Mouse (Mus musculus) megakaryocyte-erythroid progenitor cell, adult 5-6 weeks (primary cell): ENCODE data around the gene Itgad. TPM values are rescaled to one million over a fixed set of nuclear protein-coding genes. Genes with fewer than 3 reads are reported as not detected.

ENCODE experiments used
- ATAC-seq: replicated peaks from 2 replicates; pipeline ENCODE4 v1.8.0; 2016; ENCODE audit warnings: mild to moderate bottlenecking, inconsistent platforms; ENCODE audit not compliant: severe bottlenecking, poor library complexity, low FRiP score, low TSS enrichment
- total RNA-seq, 2 experiments: library from RNA; stranded (forward) in 1 of 2; stranded (reverse) in 1 of 2; fragments of 200-1000, 215-1000 nt in 1 of 2; fragments of >200 nt in 1 of 2; fragmentation: Nextera tagmentation in 1 of 2; gene quantifications; 2 replicates each; pipeline ENCODE4 v1.2.3; 2014 to 2017

Gene Itgad
- total RNA-seq, 2 experiments from 2014 or later = 0.11 TPM; not detected in 1

DNA sequence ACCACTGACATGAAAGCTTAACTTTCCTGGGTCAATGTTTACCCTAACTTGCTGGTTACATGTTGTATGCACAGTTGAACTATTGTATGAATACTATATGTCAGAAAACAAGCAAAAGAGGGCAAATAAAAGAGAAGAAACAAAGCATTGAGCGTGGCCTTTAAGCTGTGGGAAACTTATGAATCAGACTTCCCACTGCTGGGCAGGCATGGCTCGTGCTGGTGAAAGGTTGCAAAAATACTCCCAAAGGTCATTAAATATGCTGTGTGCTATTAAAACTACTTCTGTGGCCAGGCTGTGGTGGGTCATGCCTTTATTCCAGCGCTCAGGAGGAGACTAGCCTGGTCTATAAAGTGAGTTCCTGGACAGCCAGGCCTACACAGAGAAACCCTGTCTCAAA is 15.8 kb downstream of the Itgad start:
- ATAC-seq = no peak

DNA sequence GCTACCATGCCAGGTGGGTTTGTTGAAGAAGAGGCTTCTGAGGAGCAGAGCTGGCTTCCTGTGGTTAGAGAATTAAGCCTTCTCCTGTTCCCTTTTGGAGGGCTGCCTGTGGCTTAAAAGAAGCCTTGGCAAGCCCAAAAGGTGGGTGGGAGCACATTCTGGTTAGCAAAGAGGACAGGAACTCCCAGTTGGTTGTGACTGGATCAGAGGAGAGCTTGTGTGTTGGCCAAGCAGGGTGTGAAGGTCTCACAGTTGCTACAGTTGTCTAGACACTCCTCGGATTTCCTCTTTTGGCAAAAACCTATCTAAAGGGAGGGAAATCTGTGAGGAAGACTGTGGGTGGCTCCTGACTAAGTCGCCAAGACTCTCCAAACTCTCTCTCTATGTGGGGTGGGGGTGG is 24.2 kb downstream of the Itgad start:
- ATAC-seq = no peak

DNA sequence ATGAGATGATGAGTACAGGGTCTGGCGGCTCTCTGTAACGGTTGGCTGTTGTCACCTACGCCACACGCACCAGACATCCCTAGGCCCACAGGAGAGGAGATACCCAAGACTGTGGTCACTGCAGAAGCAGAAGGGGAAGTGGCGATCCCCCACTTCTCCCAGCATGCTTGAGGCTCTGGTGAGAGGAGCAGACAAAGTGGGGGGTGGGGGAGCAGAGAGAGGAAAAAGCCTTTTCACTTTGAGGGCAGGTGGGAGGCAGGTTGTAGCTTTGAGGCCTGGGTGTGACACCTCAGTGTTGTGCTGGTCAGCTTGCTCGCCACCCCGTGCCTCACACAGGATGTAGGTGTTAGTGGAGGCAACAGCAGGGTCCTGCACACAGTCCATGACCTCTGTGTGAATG is 25.9 kb downstream of the Itgad start:
- ATAC-seq = no peak

DNA sequence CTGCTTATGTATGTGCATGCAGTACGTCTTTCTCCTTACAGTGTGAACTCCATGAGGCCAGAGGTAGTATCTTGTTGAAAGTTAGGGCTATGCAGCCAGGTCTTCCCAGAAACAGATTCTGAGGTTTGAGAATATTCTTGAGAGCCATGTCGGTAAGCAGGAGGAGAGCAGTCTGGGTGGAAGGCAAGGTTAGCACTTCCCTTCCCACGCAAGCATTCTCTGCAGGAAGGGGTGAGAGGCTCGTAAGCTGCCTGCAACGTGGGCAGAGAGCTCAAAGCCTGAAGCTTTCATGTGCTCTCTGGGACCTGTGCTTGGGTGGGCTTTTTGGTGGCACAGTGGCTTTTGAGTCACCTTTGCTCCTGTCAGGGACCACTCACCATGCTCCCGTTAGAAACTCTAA is 26.4 kb downstream of the Itgad start:
- no peak for ATAC-seq

DNA sequence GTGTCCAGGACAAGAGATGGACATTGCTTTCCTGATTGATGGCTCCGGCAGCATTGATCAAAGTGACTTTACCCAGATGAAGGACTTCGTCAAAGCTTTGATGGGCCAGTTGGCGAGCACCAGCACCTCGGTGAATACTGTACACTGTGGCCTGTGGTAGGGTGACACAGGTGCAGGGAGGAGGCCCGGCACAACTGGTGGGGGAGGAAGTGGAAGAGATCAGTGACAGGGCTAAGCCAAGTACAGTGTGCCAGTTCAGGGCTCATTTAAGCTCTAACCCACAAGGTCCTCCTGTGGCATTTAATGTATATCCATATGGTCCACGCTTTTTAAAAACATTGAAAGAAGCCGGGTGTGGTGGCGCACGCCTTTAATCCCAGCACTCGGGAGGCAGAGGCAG is 27.5 kb downstream of the Itgad start:
- ATAC-seq = no peak

DNA sequence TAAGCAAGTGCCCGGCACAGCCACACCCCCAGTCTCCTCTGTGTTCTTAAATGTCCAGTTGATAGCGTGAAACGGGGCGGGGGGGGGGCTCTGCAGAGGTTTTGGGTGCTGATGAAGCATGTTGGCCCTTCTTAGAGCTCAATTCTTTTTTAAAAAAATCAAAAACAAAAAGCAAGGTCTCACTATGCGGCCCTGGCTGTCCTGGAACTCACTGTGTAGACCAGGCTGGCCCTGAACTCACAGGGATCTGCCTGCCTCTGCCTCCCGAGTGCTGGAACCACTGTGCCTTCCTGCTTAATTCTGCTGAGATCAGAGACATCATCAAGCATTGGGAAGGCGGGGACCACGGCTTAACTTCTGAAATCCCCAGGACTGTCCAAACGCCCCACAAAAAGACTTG is 47.4 kb downstream of the Itgad start:
- no peak for ATAC-seq

DNA sequence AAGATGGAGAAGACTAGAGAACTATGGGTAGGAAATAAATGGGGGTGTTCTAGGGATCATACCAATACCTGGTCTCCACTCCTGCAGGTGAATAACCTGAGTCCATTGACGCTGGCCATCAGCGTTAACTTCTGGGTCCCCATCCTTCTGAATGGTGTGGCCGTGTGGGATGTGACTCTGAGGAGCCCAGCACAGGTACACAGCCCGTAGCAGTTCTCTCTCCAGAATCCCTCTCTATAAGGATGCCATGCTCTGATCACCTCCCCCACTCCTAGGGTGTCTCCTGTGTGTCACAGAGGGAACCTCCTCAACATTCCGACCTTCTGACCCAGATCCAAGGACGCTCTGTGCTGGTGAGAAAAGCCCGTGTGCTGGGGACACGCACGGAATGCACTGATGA is 48.9 kb downstream of the Itgad start:
- no peak for ATAC-seq

DNA sequence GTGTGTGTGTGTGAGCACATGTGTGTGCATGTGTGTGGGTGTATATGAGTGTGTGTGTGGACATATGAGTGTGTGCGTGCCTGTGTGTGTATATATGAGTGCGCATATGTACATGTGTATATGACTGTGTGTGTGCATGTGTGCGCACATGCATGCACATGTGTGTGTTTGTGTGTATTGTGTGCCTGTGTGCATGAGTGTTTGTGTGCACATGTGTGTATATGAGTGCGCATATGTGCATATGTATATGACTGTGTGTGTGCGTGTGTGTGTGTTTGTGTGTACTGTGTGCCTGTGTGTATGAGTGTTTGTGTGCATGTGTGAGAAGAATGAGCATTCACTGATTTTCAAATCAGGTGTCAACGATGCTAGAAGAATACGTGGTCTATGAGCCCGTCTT is 50.0 kb downstream of the Itgad start:
- no peak for ATAC-seq

DNA sequence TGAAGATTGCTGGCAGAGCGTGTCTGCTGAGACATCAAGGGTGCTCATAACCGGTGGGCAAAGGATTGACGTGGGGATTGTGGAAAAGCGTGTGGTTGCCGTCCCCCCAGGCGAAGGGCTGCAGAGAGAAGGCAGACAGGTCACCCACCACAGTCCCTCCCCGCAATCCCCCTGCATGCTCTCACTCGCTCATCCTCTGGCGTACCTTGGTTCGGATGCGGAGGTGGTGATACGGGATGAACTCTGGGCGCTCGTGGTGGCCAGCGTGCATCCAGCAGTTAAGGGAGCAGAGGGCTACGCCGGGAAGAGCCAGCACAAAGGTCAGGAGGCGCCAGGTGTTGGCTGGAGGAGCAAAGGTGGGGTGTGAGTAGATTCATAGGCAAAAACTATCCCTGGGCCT is 51.5 kb downstream of the Itgad start:
- no peak for ATAC-seq

DNA sequence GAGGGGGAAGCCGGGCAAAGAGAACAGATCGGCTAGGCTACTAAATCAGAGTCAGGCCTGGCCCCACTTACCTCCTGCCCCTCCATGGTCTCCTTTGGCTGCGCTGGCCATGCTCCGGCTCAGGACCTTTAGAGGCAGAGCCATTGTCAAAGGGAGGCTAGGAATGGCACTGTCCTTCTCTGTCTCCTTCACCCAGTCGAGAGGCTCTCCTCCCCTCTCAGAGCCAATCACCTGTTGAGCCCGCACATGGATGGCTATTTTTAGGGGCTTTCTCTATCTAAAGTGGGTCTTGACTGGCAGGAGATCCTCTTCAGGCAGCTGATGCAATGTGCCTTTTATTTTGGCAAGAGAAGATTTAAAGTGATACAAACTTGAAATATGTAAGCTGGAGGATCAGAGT is 52.0 kb downstream of the Itgad start, which contains the start of gene Cox6a2:
Gene Cox6a2, minus strand, starts transcription at position 236 of the 400 bp plus-strand sequence.
- no peak for ATAC-seq

DNA sequence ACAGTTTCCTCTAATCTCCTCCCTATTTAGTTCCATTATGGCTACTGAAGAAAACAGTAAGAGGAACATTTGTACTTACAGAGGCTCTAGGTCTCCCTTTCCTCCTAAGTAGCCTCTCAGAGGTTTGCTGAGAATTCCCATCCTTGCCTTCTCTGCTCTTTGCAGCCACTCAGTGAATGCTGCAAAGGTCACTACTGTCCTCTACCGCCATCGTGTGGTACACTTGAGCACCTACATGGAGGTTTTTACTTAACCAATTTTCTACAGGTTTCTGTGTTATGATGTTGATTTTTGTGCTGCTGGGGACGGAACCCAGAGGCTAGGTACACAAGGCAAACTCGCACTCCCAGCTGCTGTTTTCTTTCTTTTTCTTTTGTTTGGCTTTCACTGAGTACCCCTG is 54.0 kb downstream of the Itgad start:
- ATAC-seq = peak; percentile 52; the same call in 1 of the 2 replicates

DNA sequence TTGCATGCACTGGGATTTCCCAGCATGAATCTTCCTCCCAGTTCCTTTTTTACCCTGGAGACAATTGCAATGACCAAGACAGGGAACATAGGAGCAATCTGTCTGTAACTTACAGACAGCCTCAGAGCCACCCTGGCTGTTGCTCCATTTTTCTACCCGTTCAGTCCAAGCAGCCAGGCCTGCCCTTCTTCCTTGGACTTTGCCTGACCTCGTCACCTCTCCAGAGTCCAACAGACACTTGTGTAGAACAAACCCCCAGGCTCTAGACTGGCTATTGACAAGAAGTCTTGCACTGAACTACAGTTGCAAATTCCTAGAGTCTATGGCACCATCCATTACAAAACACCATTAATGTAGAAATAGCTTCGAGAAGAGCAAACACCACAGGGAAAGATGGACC is 55.6 kb downstream of the Itgad start:
- ATAC-seq = no peak

DNA sequence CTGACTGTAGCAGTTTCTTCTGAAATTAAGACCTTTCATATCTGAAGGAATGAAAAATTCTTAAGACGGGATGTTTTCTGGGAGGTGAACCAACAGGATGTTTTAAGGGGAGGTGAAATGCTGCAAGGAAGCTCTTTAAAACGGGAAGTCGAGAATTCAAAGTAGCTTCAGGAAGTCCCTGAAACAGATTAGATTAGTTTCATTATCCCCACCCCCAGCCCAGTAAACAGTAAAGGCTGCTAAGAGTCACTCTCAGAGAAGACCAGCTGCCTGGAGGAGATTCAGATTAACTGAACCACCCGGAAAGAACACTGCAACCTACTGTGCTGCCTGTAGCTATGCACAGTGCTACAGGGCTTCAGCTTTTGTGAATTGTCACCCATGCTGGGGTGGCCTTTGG is 65.8 kb downstream of the Itgad start:
- ATAC-seq = no peak

DNA sequence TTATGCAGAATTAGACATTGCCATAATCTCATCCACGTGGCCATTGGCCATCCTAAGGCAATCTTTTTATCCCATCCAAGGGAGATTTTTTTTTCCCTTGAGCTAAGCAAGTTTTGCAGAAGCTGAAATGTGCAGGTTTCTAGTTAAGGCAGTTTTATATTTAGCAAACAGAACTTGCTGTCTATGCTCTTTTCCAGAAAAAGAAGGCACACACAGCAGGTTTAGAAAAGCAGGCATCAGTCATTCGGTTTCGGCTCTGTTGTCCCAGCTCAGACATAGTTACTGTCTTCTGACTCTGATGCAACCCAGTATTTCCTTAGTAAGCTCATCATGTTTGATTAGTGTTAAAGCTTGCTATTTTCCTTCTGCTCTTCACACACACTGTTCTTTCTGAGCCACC is 66.8 kb downstream of the Itgad start:
- no peak for ATAC-seq

DNA sequence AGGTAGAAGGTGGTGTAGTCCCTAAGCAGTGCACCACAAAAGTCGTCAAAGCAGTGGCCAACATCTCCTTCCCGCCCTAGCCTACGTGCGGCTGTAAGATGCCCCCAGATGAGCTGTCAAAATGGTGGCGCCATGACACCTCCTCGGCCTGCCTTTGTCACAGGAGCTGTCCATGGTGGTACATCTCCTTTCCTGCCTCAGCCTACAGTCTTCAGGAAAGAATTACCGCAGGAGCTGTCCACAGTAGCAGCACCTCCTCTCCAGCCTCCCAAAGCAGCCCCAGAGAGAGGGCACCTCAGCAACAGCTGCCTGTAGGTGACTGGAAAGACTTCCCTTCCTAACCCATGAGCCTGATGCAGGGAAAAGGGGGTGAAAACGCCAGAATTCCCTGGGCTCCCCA is 77.6 kb downstream of the Itgad start:
- peak; percentile 69; the same call in 1 of the 2 replicates for ATAC-seq

DNA sequence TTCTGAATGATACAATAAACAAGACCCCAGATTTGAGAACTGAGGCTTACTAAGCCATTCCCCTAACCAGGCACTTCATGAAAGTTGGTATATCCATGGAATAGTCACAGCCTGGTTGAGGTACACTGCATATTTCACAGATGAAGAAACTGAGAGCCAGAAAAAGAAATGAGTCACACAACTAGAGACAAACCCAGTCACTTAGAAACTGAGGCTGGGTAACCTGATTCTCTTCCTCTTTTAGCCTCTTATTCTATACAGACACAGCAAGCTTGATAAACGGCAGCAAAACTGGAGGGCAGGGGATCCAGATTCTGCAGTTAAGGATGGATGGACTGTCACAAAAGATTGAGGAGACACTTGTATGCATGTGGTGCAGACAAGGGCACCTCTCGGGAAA is 80.6 kb downstream of the Itgad start:
- no peak for ATAC-seq

DNA sequence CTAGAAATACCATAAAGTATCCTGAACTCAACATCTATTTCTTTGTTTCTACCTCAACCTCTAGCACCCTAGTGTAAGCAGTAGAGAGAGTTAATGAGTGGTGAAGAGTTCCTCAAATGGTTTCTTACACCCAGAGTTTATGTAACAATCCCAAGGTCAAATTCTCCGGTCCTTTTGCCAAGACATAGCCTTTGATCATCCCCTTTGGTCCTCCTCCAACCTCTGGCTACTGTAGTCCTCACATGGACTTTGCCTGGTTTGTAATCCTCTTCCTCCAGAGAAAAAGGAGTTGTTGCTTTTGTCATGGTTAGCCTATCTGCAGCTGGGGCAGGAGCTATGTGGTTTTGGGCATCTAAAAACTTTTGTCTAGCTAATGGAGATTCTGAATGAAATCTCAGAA is 81.3 kb downstream of the Itgad start:
- no peak for ATAC-seq

DNA sequence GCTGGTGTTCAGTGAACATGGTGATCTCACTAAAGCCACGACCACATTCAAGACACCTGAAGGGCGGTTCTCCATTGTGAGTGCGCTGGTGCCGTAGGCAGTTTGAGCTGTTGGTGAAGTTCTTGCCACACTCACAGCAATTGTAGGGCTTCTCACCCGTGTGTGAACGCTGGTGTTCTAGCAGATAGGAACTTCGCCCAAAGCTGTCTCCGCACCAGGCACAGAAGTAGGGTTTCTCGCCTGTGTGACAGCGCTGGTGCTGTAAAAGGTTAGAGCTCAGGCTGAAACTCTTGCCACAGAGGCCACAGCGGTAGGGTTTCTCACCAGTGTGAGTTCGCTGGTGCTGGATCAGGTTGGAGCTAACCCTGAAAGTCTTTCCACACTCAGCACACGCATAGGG is 82.2 kb downstream of the Itgad start:
- ATAC-seq = no peak

DNA sequence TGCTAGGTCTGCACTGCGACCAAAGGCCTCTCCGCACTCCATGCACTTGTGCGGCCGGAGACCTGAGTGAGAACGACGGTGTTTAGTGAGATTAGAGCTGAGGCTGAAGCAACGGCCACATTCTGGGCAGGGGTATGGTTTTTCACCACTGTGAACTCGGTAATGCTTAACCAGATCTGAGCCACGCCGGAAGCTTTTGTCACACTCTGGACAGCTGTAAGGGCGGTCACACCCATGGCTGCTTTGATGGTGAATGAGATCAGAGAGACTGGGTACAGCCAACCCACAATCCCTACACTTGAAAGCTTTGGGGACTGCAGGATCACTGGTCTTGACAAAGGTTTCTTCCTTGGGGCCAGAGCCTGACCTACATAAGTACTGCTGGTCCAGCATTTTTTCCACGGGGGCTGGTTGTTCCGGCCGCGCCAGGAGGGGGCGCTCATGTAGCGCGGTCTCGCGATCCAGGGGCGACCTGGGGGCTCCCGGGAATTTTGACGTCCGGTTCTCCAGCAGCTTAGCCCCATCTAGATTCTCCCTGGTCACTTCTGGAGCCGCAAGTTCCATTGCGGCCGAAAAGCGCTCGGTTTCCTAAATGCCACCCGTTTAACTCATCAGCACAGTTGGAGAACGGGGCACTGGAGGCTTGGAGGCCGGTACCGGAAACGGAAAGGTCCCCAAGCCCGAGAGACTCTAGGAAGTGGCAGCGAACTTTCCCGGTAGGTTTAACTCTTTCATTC is 82.8 kb downstream of the Itgad start, which contains the start of gene Armc5:
Gene Armc5, plus strand, starts transcription at position 487 of the 737 bp plus-strand sequence.
- peak; percentile 31 for ATAC-seq

DNA sequence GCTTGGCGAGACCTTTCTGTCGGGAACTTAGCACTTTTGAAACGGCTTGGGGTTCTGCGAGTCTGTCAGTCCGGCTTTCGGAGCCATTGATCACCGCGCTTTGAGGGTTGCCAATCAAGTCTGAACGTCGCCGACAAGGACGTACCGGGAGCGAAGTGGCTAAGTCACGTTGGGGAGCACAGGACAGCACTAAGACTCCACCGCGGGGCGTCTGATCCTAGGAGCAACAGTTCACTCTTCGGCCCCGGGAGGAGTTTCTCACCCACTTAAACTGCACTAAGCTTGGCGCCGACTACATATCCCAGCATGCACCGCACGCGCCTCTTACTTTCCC is 83.4 kb downstream of the Itgad start:
- no peak for ATAC-seq

DNA sequence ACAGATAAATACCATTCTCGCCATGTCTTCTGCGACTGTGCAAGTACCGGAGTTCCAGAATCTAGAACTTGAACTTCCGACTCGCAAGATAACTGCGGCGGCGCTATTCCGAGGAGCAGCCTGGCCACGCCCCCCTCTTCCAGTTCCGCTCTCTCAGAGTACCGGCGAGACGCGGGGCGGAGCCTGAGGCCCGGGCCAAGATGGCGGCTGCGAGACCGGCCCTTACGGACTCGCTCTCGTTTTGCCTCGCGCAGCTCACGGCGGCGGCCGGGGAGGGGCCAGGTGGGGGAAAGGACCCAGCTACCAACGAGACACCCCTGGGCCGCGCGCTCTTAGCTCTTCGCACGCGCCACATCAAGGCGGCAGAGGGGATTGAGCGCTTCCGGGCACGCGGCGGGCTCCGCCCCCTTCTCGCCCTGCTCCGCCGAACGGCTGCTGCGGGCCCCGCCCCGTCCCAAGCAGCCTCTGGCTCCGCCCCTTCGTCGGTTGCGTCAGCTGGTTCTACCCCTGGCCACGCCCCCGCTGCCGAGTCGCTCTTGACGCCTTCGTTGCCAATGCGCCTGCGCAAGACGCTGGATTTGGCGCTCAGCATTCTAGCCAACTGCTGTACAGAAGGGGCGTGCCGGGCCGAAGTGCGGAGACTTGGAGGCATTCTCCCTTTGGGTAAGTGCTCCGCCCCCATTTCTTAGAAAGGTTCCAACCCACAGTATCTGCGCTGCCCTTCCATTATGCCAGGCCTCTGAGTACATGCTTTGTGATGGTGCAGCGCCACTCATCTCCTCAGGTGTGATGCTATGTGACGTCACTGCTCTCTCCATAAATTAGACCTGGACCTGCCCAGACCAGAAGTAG is 84.0 kb downstream of the Itgad start, which contains the start of gene 9130023H24Rik:
Gene 9130023H24Rik, minus strand, starts transcription at position 105 of the 852 bp plus-strand sequence.
- ATAC-seq = peak; percentile 86
